Mouse (Mus musculus) forebrain, embryonic 11.5 days (tissue): ENCODE results near the gene Klhl24. TPM values are rescaled to one million over a fixed set of nuclear protein-coding genes. Genes with fewer than 3 reads are reported as not detected.
"Not testable (repeated sequence)": the region's sequence is repeated elsewhere in the genome, so short reads cannot be mapped to it uniquely, and the experiment has no call there.

Experiments
- ATAC-seq: fragments of 200-750 bp; cut with Nextera tagmentation; replicated peaks from 2 replicates; pipeline ENCODE4 v1.8.0; 2017; ENCODE audit warnings: moderate TSS enrichment; ENCODE audit not compliant: low FRiP score
- DNase-seq: peaks from one replicate; pipeline ENCODE4 v3.0.0-alpha.2; 2017; ENCODE audit warnings: low spot score
- H3K27ac ChIP-seq: fragments of 300-500 bp; sonication (generic); 2 replicates; pipeline ENCODE4 v1.5.1; 2014; ENCODE audit warnings: low read depth, low read length
- H3K27me3 ChIP-seq: fragments of 300-500 bp; sonication (generic); 2 replicates; pipeline ENCODE4 v1.6.1; 2014; ENCODE audit warnings: mild to moderate bottlenecking, low read length, mixed read lengths; ENCODE audit not compliant: control insufficient read depth, insufficient read depth
- H3K36me3 ChIP-seq: fragments of 300-500 bp; sonication (generic); 2 replicates; pipeline ENCODE4 v1.6.1; 2014; ENCODE audit warnings: mild to moderate bottlenecking, low read length, moderate library complexity, mixed read lengths; ENCODE audit not compliant: control insufficient read depth, insufficient read depth
- H3K4me1 ChIP-seq: fragments of 300-500 bp; sonication (generic); replicated peaks from 2 replicates; pipeline ENCODE4 v1.6.1; 2014; ENCODE audit warnings: low read length, mixed read lengths; ENCODE audit not compliant: control insufficient read depth, insufficient read depth
- H3K4me2 ChIP-seq: fragments of 300-500 bp; sonication (generic); 2 replicates; pipeline ENCODE4 v1.6.1; 2014; ENCODE audit warnings: low read depth, mild to moderate bottlenecking, low read length, moderate library complexity, mixed read lengths; ENCODE audit not compliant: severe bottlenecking
- H3K4me3 ChIP-seq: fragments of 300-500 bp; sonication (generic); 2 replicates; pipeline ENCODE4 v1.5.1; 2014; ENCODE audit warnings: low read depth, low read length
- H3K9ac ChIP-seq: fragments of 300-500 bp; sonication (generic); 2 replicates; pipeline ENCODE4 v1.6.1; 2014; ENCODE audit warnings: low read length
- H3K9me3 ChIP-seq: fragments of 300-500 bp; sonication (generic); 2 replicates; pipeline ENCODE4 v1.6.1; 2016; ENCODE audit warnings: low read length, mixed read lengths; ENCODE audit not compliant: control insufficient read depth
- WGBS: fragments of 180-500 bp; shearing (Covaris S2); extraction: QIAGEN DNeasy Blood & Tissue Kit; methylation state at CpG from one replicate; pipeline ENCODE4 v1.1.7; 2014; 5-methylcytosine and 5-hydroxymethylcytosine counted together
- polyA plus RNA-seq: library from polyadenylated mRNA; unstranded; fragments of >200 nt; fragmentation: Nextera tagmentation; extraction: Ambion mirVana; gene quantifications from 2 replicates; pipeline ENCODE4 v1.2.1, GENCODE M21; 2014

Klhl24 gene
- polyA plus RNA-seq, 1 experiment from 2014 or later: 33.0 TPM

DNA sequence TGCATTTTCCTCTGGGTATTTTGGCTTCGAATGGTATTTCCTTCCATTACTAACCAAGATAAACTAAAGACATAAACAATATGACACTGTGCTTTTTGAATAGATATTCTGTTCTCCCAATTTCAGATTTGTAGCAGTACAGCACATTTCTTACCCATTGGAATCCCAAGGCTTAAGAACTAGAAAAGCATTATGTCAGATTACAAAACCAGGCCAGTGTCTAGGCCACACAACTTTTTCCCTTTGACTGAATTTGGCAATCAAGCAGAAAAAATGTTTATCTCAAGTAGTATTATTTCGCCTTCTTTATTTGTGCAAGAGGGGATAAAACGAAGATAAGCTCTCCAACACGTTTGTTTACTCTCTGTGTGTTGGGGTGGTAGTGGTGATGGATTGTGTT lies 18.7 kb downstream of the Klhl24 start:
- no peaks in the 10 kb centered on the region for H3K9me3 ChIP-seq
- DNase-seq: no peak
- ATAC-seq: no peak
- no peaks in the 10 kb centered on the region; the same call in 1 of the 2 replicates for H3K27me3 ChIP-seq
- H3K9ac ChIP-seq: no peak overlapping the region
- WGBS: 70% methylated on average over 4 of the region's 4 CpGs
- no peaks in the 10 kb centered on the region for H3K4me1 ChIP-seq
- H3K4me2 ChIP-seq: no peak overlapping the region
- no peak overlapping the region for H3K4me3 ChIP-seq
- no peaks in the 10 kb centered on the region; the same call in 1 of the 2 replicates for H3K36me3 ChIP-seq
- H3K27ac ChIP-seq: no peak overlapping the region

DNA sequence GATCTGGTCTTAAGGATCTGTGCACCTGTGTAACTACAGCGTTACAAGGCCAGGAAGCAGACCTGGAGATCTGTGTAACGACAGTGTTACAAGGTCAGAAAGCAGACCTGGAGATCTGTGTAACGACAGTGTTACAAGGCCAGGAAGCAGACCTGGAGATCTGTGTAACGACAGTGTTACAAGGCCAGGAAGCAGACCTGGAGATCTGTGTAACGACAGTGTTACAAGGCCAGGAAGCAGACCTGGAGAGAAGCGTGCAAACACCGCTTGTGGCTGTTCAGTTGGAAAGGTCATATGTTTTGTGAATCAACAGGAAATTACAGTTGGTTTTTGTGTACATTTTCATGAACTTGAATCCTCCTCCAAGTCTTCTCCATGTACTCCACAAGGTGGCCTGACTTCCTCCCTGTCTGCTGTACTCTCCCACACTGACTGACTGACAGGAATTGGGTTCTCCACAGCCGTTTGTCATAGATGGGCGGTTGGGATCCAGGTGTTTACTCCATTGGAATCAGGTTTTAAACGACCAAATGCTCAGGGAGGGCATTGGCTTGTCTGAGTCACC lies 29.1 kb downstream of the Klhl24 start:
- not testable (repeated sequence) for DNase-seq, ATAC-seq, H3K9ac ChIP-seq, H3K9me3 ChIP-seq, H3K4me1 ChIP-seq, H3K27me3 ChIP-seq, H3K36me3 ChIP-seq, H3K4me2 ChIP-seq, H3K4me3 ChIP-seq, H3K27ac ChIP-seq
- WGBS: 85% methylated on average over 10 of the region's 10 CpGs

DNA sequence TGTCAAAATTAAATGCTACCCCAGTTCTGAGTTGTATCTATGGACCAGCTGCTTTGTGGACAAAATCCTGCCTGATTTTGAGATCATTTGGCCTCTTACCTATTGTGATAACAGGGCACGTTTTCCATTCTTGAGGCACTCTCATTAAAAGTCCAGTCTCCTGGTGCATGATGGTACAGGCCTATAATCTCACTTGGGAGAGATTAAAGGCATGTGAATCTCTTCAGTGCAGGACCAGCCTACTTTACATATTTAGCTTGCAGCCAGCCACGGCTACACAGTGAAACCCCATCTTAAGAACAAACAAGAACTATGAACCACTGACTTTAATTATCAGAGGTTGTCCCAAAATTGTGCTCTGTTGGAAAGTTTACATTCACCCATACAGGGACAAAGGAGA lies 33.1 kb downstream of the Klhl24 start:
- DNase-seq (no peak), ATAC-seq (no peak)
- H3K9ac ChIP-seq: no peak overlapping the region

DNA sequence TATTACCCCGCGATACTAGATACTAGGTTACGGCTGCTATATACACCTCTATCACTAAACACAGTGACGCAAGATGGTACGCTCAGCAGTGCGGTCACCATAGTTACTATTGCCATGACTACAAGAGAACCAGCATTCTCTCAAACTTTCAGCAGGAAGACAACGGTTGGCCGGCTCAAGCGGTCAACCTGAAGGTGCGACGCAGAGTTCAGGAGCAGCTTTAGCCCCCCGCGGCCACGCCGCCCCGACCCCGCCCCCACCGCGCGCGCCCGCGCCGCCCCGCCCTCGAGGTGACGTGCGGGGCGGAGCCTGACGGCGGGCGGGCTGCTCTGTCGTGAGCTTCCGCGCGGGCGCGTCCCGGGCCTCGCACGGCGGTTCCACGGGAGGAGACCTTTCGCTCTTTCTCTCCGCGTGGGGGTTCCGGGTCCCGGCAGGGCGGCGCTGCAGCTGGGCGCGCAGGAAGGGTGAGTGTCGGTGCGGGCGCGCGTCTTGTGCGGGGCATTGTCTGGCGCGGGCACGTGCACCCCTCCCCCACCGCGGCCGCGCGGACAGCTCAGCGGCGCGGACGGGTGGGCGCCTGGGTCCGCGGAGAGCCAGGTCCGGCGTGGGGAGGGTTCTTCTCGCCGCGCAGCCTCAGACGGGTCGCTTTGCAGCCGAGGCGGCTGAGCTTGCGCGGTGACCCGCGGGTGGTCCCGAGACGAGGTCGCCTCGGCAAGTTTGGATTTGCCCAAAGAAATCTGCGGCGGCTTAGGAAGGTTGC lies 43.6 kb downstream of the Klhl24 start, which contains the start of gene Yeats2:
Gene Yeats2, plus strand, starts transcription at position 292 of the 760 bp plus-strand sequence.
- Histone ChIP-seq H3K27ac (peak within 1 kb of the TSS; percentile 88), H3K9ac (peak within 1 kb of the TSS; percentile 90), H3K4me2 (peak within 1 kb of the TSS; percentile 68), H3K36me3 (no peaks in the 10 kb centered on the region), H3K4me3 (peak within 1 kb of the TSS; percentile 78), H3K9me3 (no peaks in the 10 kb centered on the region), H3K4me1 (peaks cover 5% of the 10 kb centered on the region; the same call in 1 of the 2 replicates), H3K27me3 (no peaks in the 10 kb centered on the region)
- ATAC-seq (peak; percentile 94), DNase-seq (peak; percentile 90)
- under 1% methylated on average over 89 of the region's 92 CpGs for WGBS

More for the DNA sequence above, 33.1 kb downstream of the Klhl24 start:
- Histone ChIP-seq H3K4me1 (no peaks in the 10 kb centered on the region), H3K27ac (no peak overlapping the region), H3K27me3 (no peaks in the 10 kb centered on the region), H3K4me2 (no peak overlapping the region), H3K4me3 (no peak overlapping the region), H3K36me3 (no peaks in the 10 kb centered on the region), H3K9me3 (no peaks in the 10 kb centered on the region)
- WGBS: 63% methylated on average over 2 of the region's 2 CpGs

DNA sequence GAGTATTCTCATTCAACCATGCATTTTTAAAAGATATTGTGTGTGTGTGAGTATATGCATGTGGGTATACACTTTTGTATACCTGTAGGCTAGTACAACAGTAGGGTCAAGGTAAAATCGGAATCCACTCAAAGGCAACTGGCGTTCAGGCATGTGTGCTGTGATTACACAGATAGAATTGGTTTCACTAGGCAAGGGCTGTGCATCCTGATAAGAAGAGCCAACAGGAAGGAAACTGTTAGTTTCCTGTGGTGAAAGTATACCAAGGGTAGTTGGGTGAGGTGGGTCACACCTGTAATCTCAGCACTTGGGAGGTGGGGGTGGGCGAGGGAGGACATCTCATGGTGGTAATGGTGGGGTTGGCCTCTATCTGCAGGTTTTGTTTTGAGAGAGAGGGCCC lies 47.2 kb downstream of the Klhl24 start:
- H3K4me2 ChIP-seq: no peak overlapping the region
- 97% methylated on average over 3 of the region's 3 CpGs for WGBS
- no peak for ATAC-seq
- H3K36me3 ChIP-seq: no peaks in the 10 kb centered on the region
- no peak for DNase-seq
- H3K27ac ChIP-seq: no peak overlapping the region
- peaks cover 5% of the 10 kb centered on the region; the same call in 1 of the 2 replicates for H3K4me1 ChIP-seq
- H3K9ac ChIP-seq: no peak overlapping the region
- H3K27me3 ChIP-seq: no peaks in the 10 kb centered on the region
- H3K4me3 ChIP-seq: no peak overlapping the region
- no peaks in the 10 kb centered on the region for H3K9me3 ChIP-seq

DNA sequence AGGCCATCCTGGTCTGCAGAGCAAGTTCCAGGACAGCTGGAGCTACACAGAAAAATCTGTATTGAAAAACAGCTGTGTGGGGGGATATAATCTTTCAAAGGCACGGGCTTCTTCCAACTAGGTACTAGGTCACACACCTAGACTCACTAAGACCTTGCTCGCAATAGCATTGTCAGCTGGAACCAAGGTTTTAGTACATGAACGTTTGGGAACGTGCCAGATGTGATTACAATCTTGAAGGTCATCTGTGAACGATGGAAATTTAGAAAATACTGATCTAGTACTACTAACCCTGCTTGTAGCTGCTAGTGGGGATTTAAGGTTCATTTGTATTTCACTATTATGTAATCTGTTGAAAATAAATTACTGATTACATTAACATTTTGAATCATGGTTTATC lies 54.6 kb downstream of the Klhl24 start:
- H3K4me3 ChIP-seq: no peak overlapping the region
- no peak overlapping the region for H3K9ac ChIP-seq
- no peaks in the 10 kb centered on the region for H3K4me1 ChIP-seq
- DNase-seq: no peak
- no peak for ATAC-seq
- 91% methylated on average over 5 of the region's 5 CpGs for WGBS
- no peaks in the 10 kb centered on the region for H3K27me3 ChIP-seq
- H3K4me2 ChIP-seq: no peak overlapping the region
- peaks cover 3% of the 10 kb centered on the region for H3K36me3 ChIP-seq
- H3K27ac ChIP-seq: no peak overlapping the region
- H3K9me3 ChIP-seq: no peaks in the 10 kb centered on the region

DNA sequence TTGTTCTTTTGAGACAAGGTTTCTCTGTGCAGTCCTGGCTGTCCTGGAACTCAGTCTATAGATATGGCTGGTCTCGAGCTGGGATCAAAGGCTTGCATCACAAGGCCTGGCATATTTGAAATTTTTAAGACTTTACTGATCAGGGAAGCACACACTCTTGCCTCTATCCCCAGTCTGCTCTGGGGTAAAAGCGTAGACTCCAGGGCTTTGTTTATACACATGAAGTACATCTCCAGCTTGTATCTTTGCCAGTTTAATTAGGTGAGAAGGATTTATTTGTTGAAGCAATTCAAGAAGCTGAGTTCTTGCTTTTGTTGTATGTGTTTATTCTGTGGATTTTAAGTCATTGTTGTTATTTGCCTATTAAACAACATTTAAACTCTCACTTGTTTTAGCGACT lies 56.4 kb downstream of the Klhl24 start:
- H3K9me3 ChIP-seq: no peaks in the 10 kb centered on the region
- no peak overlapping the region for H3K27ac ChIP-seq
- peaks cover 4% of the 10 kb centered on the region for H3K36me3 ChIP-seq
- H3K4me1 ChIP-seq: no peaks in the 10 kb centered on the region
- no peak overlapping the region for H3K4me3 ChIP-seq
- H3K27me3 ChIP-seq: no peaks in the 10 kb centered on the region
- DNase-seq: no peak
- no peak overlapping the region for H3K4me2 ChIP-seq
- ATAC-seq: no peak
- 80% methylated on average over 3 of the region's 3 CpGs for WGBS
- no peak overlapping the region for H3K9ac ChIP-seq

DNA sequence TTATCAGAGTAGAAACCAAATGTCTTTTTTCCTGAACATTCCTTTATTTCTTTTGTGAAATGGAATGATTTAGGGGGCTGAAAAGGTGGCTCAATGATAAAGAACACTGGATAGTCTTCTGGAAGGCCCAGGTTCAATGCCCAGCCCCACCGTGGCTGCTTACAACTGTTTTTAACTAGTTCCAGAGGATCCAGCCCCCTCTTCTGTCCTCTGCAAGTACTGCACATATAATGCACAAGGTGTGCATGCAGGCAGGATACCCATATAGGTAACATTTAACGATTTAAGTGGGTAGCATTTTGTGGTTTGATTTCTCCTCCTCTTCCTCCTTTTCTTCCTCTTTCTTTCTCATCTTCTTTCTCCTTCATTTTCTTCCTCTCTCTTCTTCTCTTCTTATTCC lies 62.8 kb downstream of the Klhl24 start:
- no peaks in the 10 kb centered on the region for H3K9me3 ChIP-seq
- ATAC-seq: no peak
- no peak for DNase-seq
- peaks cover 24% of the 10 kb centered on the region for H3K36me3 ChIP-seq
- no peak overlapping the region for H3K4me3 ChIP-seq
- no peaks in the 10 kb centered on the region for H3K27me3 ChIP-seq
- WGBS: 90% methylated on average over 2 of the region's 2 CpGs
- no peaks in the 10 kb centered on the region for H3K4me1 ChIP-seq
- H3K27ac ChIP-seq: no peak overlapping the region
- no peak overlapping the region for H3K9ac ChIP-seq
- H3K4me2 ChIP-seq: no peak overlapping the region
